Mouse (Mus musculus): ENCODE results near the gene Mcpt9.

DNA sequence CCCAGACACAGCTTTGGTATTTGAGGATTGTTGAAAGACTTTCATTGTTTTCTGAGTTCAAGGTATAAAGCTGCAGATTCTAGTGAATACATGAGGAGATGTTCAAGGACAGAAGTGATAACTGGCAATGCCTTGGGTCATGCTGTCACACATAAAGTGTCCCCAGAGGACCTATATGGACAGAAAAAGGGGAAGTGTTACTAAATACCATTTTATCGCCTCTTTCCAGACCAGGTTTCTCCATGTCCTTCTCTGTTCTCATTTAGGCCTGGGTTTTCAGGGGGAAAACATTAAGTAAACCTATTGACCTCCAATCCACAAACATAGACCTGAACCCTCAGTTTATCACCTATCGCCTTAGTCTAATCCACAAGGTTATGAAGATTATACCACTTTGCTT is 16.4 kb downstream of the Mcpt9 start:
- TF ChIP-seq CTCF (IDR thresholded peaks at IDR 0.05; ENCODE audit: borderline replicate concordance, insufficient read depth, low read depth, low read length) (no peak), POLR2A (IDR thresholded peaks at IDR 0.05; ENCODE audit: borderline replicate concordance, insufficient read depth, low read length) (no peak)
